Mouse (Mus musculus) midbrain, embryonic 11.5 days (tissue): ENCODE measurements around the gene Trp73. TPM values are rescaled to one million over a fixed set of nuclear protein-coding genes. Genes with fewer than 3 reads are reported as not detected.
A peak's percentile ranks its signal among the peaks of the same experiment; 100 is the strongest.

Source experiments
- ATAC-seq: fragments of 200-750 bp; cut with Nextera tagmentation; 2 replicates; pipeline ENCODE4 v1.8.0; 2017; ENCODE audit warnings: moderate TSS enrichment, moderate library complexity; ENCODE audit not compliant: low FRiP score
- DNase-seq: peaks from one replicate; pipeline ENCODE4 v3.0.0; 2015; ENCODE audit warnings: low spot score; ENCODE audit errors: missing footprints
- H3K27ac ChIP-seq: fragments of 300-500 bp; sonication (generic); 2 replicates; pipeline ENCODE4 v1.5.1; 2014; ENCODE audit warnings: low read depth, low read length
- H3K27me3 ChIP-seq: fragments of 300-500 bp; sonication (generic); 2 replicates; pipeline ENCODE4 v1.6.1; 2014; ENCODE audit warnings: mild to moderate bottlenecking, low read length, moderate library complexity, mixed read lengths; ENCODE audit not compliant: control insufficient read depth, insufficient read depth
- H3K36me3 ChIP-seq: fragments of 300-500 bp; sonication (generic); 2 replicates; pipeline ENCODE4 v1.6.1; 2014; ENCODE audit warnings: mild to moderate bottlenecking, low read length, moderate library complexity, mixed read lengths; ENCODE audit not compliant: control insufficient read depth, insufficient read depth
- H3K4me1 ChIP-seq: fragments of 300-500 bp; sonication (generic); 2 replicates; pipeline ENCODE4 v1.6.1; 2014; ENCODE audit warnings: low read length; ENCODE audit not compliant: control insufficient read depth, insufficient read depth
- H3K4me2 ChIP-seq: fragments of 300-500 bp; sonication (generic); 2 replicates; pipeline ENCODE4 v1.6.1; 2014; ENCODE audit warnings: mild to moderate bottlenecking, moderate library complexity
- H3K4me3 ChIP-seq: fragments of 300-500 bp; sonication (generic); 2 replicates; pipeline ENCODE4 v1.5.1; 2014; ENCODE audit warnings: low read depth, low read length
- H3K9ac ChIP-seq: fragments of 300-500 bp; sonication (generic); 2 replicates; pipeline ENCODE4 v1.6.1; 2014; ENCODE audit warnings: low read length
- H3K9me3 ChIP-seq: fragments of 300-500 bp; sonication (generic); 2 replicates; pipeline ENCODE4 v1.6.1; 2016; ENCODE audit warnings: low read length; ENCODE audit not compliant: control insufficient read depth
- WGBS: fragments of 180-500 bp; shearing (Covaris S2); extraction: QIAGEN DNeasy Blood & Tissue Kit; methylation state at CpG from one replicate; pipeline ENCODE4 v1.1.7; 2014; 5-methylcytosine and 5-hydroxymethylcytosine counted together
- polyA plus RNA-seq: library from polyadenylated mRNA; unstranded; fragments of >200 nt; fragmentation: Nextera tagmentation; extraction: Ambion mirVana; gene quantifications from 2 replicates; pipeline ENCODE4 v1.2.1, GENCODE M21; 2014

The Trp73 gene
- polyA plus RNA-seq, 1 experiment from 2014 or later = 0.15 TPM

GRCm38 (mm10) chr4:154071521-154071920 lies 68.5 kb downstream of the Trp73 start:
- 2% methylated on average over 15 of the region's 20 CpGs for WGBS
- Histone ChIP-seq H3K27ac (no peak overlapping the region), H3K27me3 (peaks cover 24% of the 10 kb centered on the region), H3K36me3 (no peaks in the 10 kb centered on the region), H3K4me2 (0 out of 2 replicates have a peak overlapping the region, but pooled peaks have one; percentile 14), H3K9me3 (no peaks in the 10 kb centered on the region), H3K4me3 (no peak overlapping the region), H3K4me1 (no peaks in the 10 kb centered on the region), H3K9ac (no peak overlapping the region)
- DNase-seq (peak; percentile 87), ATAC-seq (no peak)

GRCm38 (mm10) chr4:154070896-154071295 lies 69.1 kb downstream of the Trp73 start:
- H3K9ac ChIP-seq = no peak overlapping the region
- WGBS = 0% methylated on average over 5 of the region's 5 CpGs
- H3K4me1 ChIP-seq = no peaks in the 10 kb centered on the region
- no peak overlapping the region for H3K4me3 ChIP-seq
- peaks cover 24% of the 10 kb centered on the region for H3K27me3 ChIP-seq
- H3K4me2 ChIP-seq = no peak overlapping the region
- H3K9me3 ChIP-seq = no peaks in the 10 kb centered on the region
- no peak overlapping the region for H3K27ac ChIP-seq
- peak; percentile 35; the same call in 1 of the 2 replicates for ATAC-seq
- no peaks in the 10 kb centered on the region for H3K36me3 ChIP-seq
- DNase-seq = peak; percentile 84

GRCm38 (mm10) chr4:154064827-154065773 lies 74.9 kb downstream of the Trp73 start:
- DNase-seq = peak; percentile 87
- 64% methylated on average over 14 of the region's 14 CpGs for WGBS
- H3K9ac ChIP-seq = no peak overlapping the region

GRCm38 (mm10) chr4:154057696-154058095 lies 82.3 kb downstream of the Trp73 start:
- DNase-seq (no peak), ATAC-seq (no peak)
- Histone ChIP-seq H3K4me3 (no peak overlapping the region), H3K9me3 (no peaks in the 10 kb centered on the region), H3K9ac (no peak overlapping the region), H3K27ac (no peak overlapping the region), H3K4me2 (no peak overlapping the region), H3K4me1 (no peaks in the 10 kb centered on the region), H3K27me3 (no peaks in the 10 kb centered on the region), H3K36me3 (no peaks in the 10 kb centered on the region)
- WGBS = 60% methylated on average over 4 of the region's 4 CpGs

More at GRCm38 (mm10) chr4:154064827-154065773, 74.9 kb downstream of the Trp73 start:
- Histone ChIP-seq H3K36me3 (no peaks in the 10 kb centered on the region), H3K27me3 (peaks cover 3% of the 10 kb centered on the region; the same call in 1 of the 2 replicates), H3K9me3 (no peaks in the 10 kb centered on the region), H3K4me2 (no peak overlapping the region), H3K4me1 (no peaks in the 10 kb centered on the region), H3K4me3 (no peak overlapping the region), H3K27ac (no peak overlapping the region)
- peak; percentile 49 for ATAC-seq

- H3K9me3 ChIP-seq = no peaks in the 10 kb centered on the region
- no peak for ATAC-seq
- H3K4me2 ChIP-seq = no peak overlapping the region
- no peak for DNase-seq
- no peaks in the 10 kb centered on the region for H3K36me3 ChIP-seq
- H3K9ac ChIP-seq = no peak overlapping the region
- no peaks in the 10 kb centered on the region for H3K4me1 ChIP-seq
- no peak overlapping the region for H3K27ac ChIP-seq
- H3K4me3 ChIP-seq = no peak overlapping the region
- H3K27me3 ChIP-seq = no peaks in the 10 kb centered on the region
- 67% methylated on average over 2 of the region's 2 CpGs for WGBS
These were observed 83.3 kb downstream of the Trp73 start for GRCm38 (mm10) chr4:154056661-154057060.

GRCm38 (mm10) chr4:154056046-154056445 lies 84.0 kb downstream of the Trp73 start:
- Histone ChIP-seq H3K36me3 (no peaks in the 10 kb centered on the region), H3K9me3 (no peaks in the 10 kb centered on the region), H3K4me1 (no peaks in the 10 kb centered on the region), H3K4me3 (no peak overlapping the region), H3K4me2 (no peak overlapping the region), H3K9ac (no peak overlapping the region), H3K27me3 (no peaks in the 10 kb centered on the region), H3K27ac (no peak overlapping the region)
- WGBS = 81% methylated on average over 2 of the region's 2 CpGs
- DNase-seq (no peak), ATAC-seq (no peak)

GRCm38 (mm10) chr4:154055482-154055881 lies 84.5 kb downstream of the Trp73 start:
- H3K4me2 ChIP-seq = no peak overlapping the region
- H3K4me1 ChIP-seq = no peaks in the 10 kb centered on the region
- H3K27ac ChIP-seq = no peak overlapping the region
- no peak overlapping the region for H3K4me3 ChIP-seq
- H3K36me3 ChIP-seq = no peaks in the 10 kb centered on the region
- no peak for DNase-seq
- 89% methylated on average over 7 of the region's 7 CpGs for WGBS
- H3K9ac ChIP-seq = no peak overlapping the region
- H3K9me3 ChIP-seq = no peaks in the 10 kb centered on the region
- no peak for ATAC-seq
- H3K27me3 ChIP-seq = no peaks in the 10 kb centered on the region

- ATAC-seq = no peak
- WGBS = 67% methylated on average over 4 of the region's 4 CpGs
- no peak overlapping the region for H3K27ac ChIP-seq
These were observed 86.9 kb downstream of the Trp73 start for GRCm38 (mm10) chr4:154053065-154053464.

GRCm38 (mm10) chr4:154051401-154051800 lies 88.6 kb downstream of the Trp73 start:
- no peaks in the 10 kb centered on the region for H3K27me3 ChIP-seq
- ATAC-seq = no peak
- no peaks in the 10 kb centered on the region for H3K36me3 ChIP-seq
- WGBS = 95% methylated on average over 3 of the region's 3 CpGs
- no peak overlapping the region for H3K4me3 ChIP-seq
- H3K27ac ChIP-seq = no peak overlapping the region
- H3K4me2 ChIP-seq = no peak overlapping the region
- no peaks in the 10 kb centered on the region for H3K4me1 ChIP-seq
- no peaks in the 10 kb centered on the region for H3K9me3 ChIP-seq
- no peak for DNase-seq
- no peak overlapping the region for H3K9ac ChIP-seq

More at GRCm38 (mm10) chr4:154053065-154053464, 86.9 kb downstream of the Trp73 start:
- Histone ChIP-seq H3K4me1 (no peaks in the 10 kb centered on the region), H3K9me3 (no peaks in the 10 kb centered on the region), H3K27me3 (no peaks in the 10 kb centered on the region), H3K36me3 (no peaks in the 10 kb centered on the region), H3K4me3 (no peak overlapping the region), H3K9ac (no peak overlapping the region), H3K4me2 (no peak overlapping the region)
- DNase-seq = no peak
